Mouse (Mus musculus) neural tube, embryonic 10.5 days (tissue): ENCODE measurements around the gene Gm10721.
"Not testable (repeated sequence)": the region's sequence is repeated elsewhere in the genome, so short reads cannot be mapped to it uniquely, and the experiment has no call there.

Source experiments
- DNase-seq: peaks from one replicate; pipeline ENCODE4 v3.0.0-alpha.2; 2017; ENCODE audit warnings: low spot score; ENCODE audit errors: extremely low spot score

Gm10721 gene

GRCm38 (mm10) chr9:3012733-3013279 is at the start of gene Gm10721:
Gm10721 (plus strand) TSS chr9:3013140.
- not testable (repeated sequence) for DNase-seq

- DNase-seq, result peak; percentile 33
Observed at GRCm38 (mm10) chr9:3000445-3000972, 12.4 kb upstream of the Gm10721 start, which contains the start of gene Gm10722. Gm10722 (plus strand) TSS chr9:3000922.

GRCm38 (mm10) chr9:3001006-3001405 is 11.9 kb upstream of the Gm10721 start:
- DNase-seq, result not testable (repeated sequence)

- DNase-seq, result peak; percentile 63
Observed at GRCm38 (mm10) chr9:3001948-3002659, 10.8 kb upstream of the Gm10721 start.

GRCm38 (mm10) chr9:3002794-3003396 is 10.0 kb upstream of the Gm10721 start, which contains the start of gene Gm11168:
Gm11168 (plus strand) TSS chr9:3003346.
- not testable (repeated sequence) for DNase-seq

GRCm38 (mm10) chr9:3006179-3006578 is 6.8 kb upstream of the Gm10721 start:
- not testable (repeated sequence) for DNase-seq

GRCm38 (mm10) chr9:3006636-3007035 is 6.3 kb upstream of the Gm10721 start:
- not testable (repeated sequence) for DNase-seq

GRCm38 (mm10) chr9:3007272-3007671 is 5.7 kb upstream of the Gm10721 start:
- peak; percentile 15 for DNase-seq

- DNase-seq, result not testable (repeated sequence)
Observed at GRCm38 (mm10) chr9:3009331-3009730, 3.6 kb upstream of the Gm10721 start.

- DNase-seq, result not testable (repeated sequence)
Observed at GRCm38 (mm10) chr9:3012054-3012621, 802 bp upstream of the Gm10721 start.

- DNase-seq, result not testable (repeated sequence)
Observed at GRCm38 (mm10) chr9:3015354-3015753, 2.4 kb downstream of the Gm10721 start, which contains the start of gene Gm10720. Gm10720 (plus strand) TSS chr9:3015654.

GRCm38 (mm10) chr9:3015896-3016295 is 3.0 kb downstream of the Gm10721 start:
- DNase-seq, result not testable (repeated sequence)

- DNase-seq, result not testable (repeated sequence)
Observed at GRCm38 (mm10) chr9:3017108-3017507, 4.2 kb downstream of the Gm10721 start, which contains the start of gene Gm10719. Gm10719 (plus strand) TSS chr9:3017408.

- not testable (repeated sequence) for DNase-seq
Observed at GRCm38 (mm10) chr9:3018944-3019343, 6.0 kb downstream of the Gm10721 start.

GRCm38 (mm10) chr9:3019835-3020727 is 7.1 kb downstream of the Gm10721 start:
- not testable (repeated sequence) for DNase-seq

- DNase-seq, result peak; percentile 15
Observed at GRCm38 (mm10) chr9:3022316-3023008, 9.5 kb downstream of the Gm10721 start.

- DNase-seq, result not testable (repeated sequence)
Observed at GRCm38 (mm10) chr9:3023312-3023984, 10.5 kb downstream of the Gm10721 start, which contains the start of gene Gm10718. Gm10718 (plus strand) TSS chr9:3023547.

GRCm38 (mm10) chr9:3023985-3024648 is 11.2 kb downstream of the Gm10721 start:
- not testable (repeated sequence) for DNase-seq
